In the genomic region with DNA sequence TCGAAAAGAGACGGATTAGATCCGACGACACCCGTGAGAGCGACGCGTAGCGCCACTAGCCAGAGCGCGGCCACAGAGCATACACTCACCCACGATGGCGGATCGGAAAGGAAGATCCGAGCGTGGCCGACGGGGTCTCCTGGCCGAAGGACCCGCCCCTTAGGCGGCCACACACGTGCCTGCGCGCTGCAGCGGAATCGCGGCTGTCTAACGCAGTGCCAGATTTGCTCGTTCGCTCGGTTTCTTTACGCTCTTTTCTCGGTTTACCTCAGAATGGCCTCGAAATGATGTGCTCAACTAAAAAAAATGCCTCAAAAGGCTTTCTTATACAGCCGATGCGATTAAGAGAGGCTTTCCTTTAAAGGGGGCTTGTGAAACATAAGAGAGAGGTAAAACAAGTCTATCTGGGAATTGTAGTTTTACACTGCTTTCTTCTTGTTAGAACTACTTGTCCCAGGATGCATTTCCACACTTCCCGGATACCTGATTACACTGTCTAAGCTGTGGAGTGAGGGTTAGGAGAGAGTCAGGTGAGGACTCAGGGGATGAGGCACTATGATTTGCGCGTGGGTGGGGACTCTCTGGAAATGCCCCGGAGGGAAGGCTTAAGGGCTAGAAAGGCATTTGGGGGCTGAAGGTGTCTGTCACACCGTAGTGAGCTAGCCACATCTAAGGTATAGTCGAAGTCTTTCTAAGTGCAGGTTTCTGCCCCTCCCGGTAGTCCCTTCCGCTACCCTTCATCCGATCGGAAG, we compare ENCODE assay signal across 8 mouse cellular contexts. TPM values are rescaled to one million over a fixed set of nuclear protein-coding genes. Genes with fewer than 3 reads are reported as not detected.
DNase-seq lines count a peak whose midpoint lies in the region; ATAC-seq lines count a peak whose summit lies in the region.

A gene (plus strand): TSS at position 199 of the 752 bp plus-strand sequence.
A gene (minus strand): TSS at position 358 of the 752 bp plus-strand sequence.

- H3K4me2 ChIP-seq in kidney, embryonic 15.5 days = peak within 1 kb of the TSS; percentile 68

- H3K4me3 ChIP-seq in heart, embryonic 10.5 days = peak within 1 kb of the TSS; percentile 80
- peak within 1 kb of the TSS; percentile 84 for H3K4me3 ChIP-seq in kidney, embryonic 15.5 days (replicated peaks)

- H3K9me3 ChIP-seq in heart, embryonic 10.5 days = no peaks in the 10 kb centered on the region
- no peaks in the 10 kb centered on the region for H3K9me3 ChIP-seq in kidney, embryonic 15.5 days (replicated peaks)

- peak; percentile 98 for DNase-seq in B cell, adult 2 months
- DNase-seq in brain, adult 2 months (ENCODE audit: low read depth, low spot score) = peak; percentile 97
- DNase-seq in heart, embryonic 10.5 days (ENCODE audit: low spot score) = peak; percentile 96
- DNase-seq in liver = peak; percentile 94
- DNase-seq in spleen, postnatal 4 days (ENCODE audit: low spot score in 2 of 2) = peak; percentile 96 to 99

- WGBS in heart, embryonic 10.5 days = under 1% methylated on average over 46 of the region's 46 CpGs
- WGBS in kidney, embryonic 15.5 days = under 1% methylated on average over 46 of the region's 46 CpGs

- H3K9ac ChIP-seq in kidney, embryonic 15.5 days = peak within 1 kb of the TSS; percentile 89

- peaks cover 4% of the 10 kb centered on the region; the same call in 1 of the 2 replicates for H3K4me1 ChIP-seq in heart, embryonic 10.5 days
- peaks cover 11% of the 10 kb centered on the region for H3K4me1 ChIP-seq in kidney, embryonic 15.5 days

- peak; percentile 95 for ATAC-seq in erythroblast, adult 5-6 weeks (replicated peaks; ENCODE audit: low FRiP score, poor library complexity, severe bottlenecking)
- peak; percentile 97 for ATAC-seq in kidney, embryonic 15.5 days (replicated peaks; ENCODE audit: low FRiP score)
- ATAC-seq in monocyte, adult 5-6 weeks (replicated peaks; ENCODE audit: insufficient number of reproducible peaks, low FRiP score, low TSS enrichment, poor library complexity, severe bottlenecking) = peak; percentile 89

- no peaks in the 10 kb centered on the region for H3K27me3 ChIP-seq in heart, embryonic 10.5 days (ENCODE audit: insufficient read depth, poor library complexity, severe bottlenecking)
- H3K27me3 ChIP-seq in kidney, embryonic 15.5 days = no peaks in the 10 kb centered on the region

- peak within 1 kb of the TSS; percentile 93 for H3K27ac ChIP-seq in heart, embryonic 10.5 days
- peak within 1 kb of the TSS; percentile 88 for H3K27ac ChIP-seq in kidney, embryonic 15.5 days

- H3K36me3 ChIP-seq in heart, embryonic 10.5 days = peaks cover 36% of the 10 kb centered on the region
- H3K36me3 ChIP-seq in kidney, embryonic 15.5 days = peaks cover 37% of the 10 kb centered on the region

RNA-seq across cellular contexts. Expression of the first gene that starts in this region (rescaled TPM):
- total RNA-seq in erythroblast, adult 5-6 weeks (2015; ENCODE audit: low replicate concordance) = not detected in 2 replicates
- total RNA-seq in erythroblast, adult 5-6 weeks (2017; ENCODE audit: low replicate concordance) = not detected in 2 replicates
- polyA plus RNA-seq in heart, embryonic 10.5 days (2016; fragmentation: Nextera tagmentation; extraction: Ambion mirVana) = 0.14 and 0.18 TPM in 2 replicates
- polyA plus RNA-seq in kidney, embryonic 15.5 days (2015; fragmentation: Nextera tagmentation; extraction: Ambion mirVana) = 0.18 TPM in 1 of 2 replicates, not detected in the other
- 0.21 to 4.8 TPM (median 2.6 TPM) in 3 replicates for total RNA-seq in monocyte, adult 5-6 weeks (2017)

RNA-seq across cellular contexts. Expression of the second gene that starts in this region (rescaled TPM):
- total RNA-seq in erythroblast, adult 5-6 weeks (2015; ENCODE audit: low replicate concordance) = 450 and 571 TPM in 2 replicates
- 170 and 268 TPM in 2 replicates for total RNA-seq in erythroblast, adult 5-6 weeks (2017; ENCODE audit: low replicate concordance)
- 784 and 841 TPM in 2 replicates for polyA plus RNA-seq in heart, embryonic 10.5 days (2016; fragmentation: Nextera tagmentation; extraction: Ambion mirVana)
- 1,122 and 1,248 TPM in 2 replicates for polyA plus RNA-seq in kidney, embryonic 15.5 days (2015; fragmentation: Nextera tagmentation; extraction: Ambion mirVana)
- total RNA-seq in monocyte, adult 5-6 weeks (2017) = 741 to 1,421 TPM (median 1,167 TPM) in 3 replicates

Comparison
In these comparisons a context has a peak if more than half of its experiments do, and no peak if none do; other contexts are left out.
1. Peak in every context shown above with its lines: DNase-seq, ATAC-seq, H3K4me3 ChIP-seq and H3K27ac ChIP-seq.